Mouse (Mus musculus) layer of hippocampus, postnatal 14 days (tissue): ENCODE results near the gene Rsf1. TPM values are rescaled to one million over a fixed set of nuclear protein-coding genes. Genes with fewer than 3 reads are reported as not detected.

Experiments
- DNase-seq, 2 experiments: peaks; one replicate each; pipeline ENCODE4 v3.0.0; 2021 to 2022; ENCODE audit warnings: low spot score in 2 of 2, mixed read lengths in 1 of 2
- long read RNA-seq, 2 experiments: library from polyadenylated mRNA; stranded (forward); transcript quantifications; one replicate each; pipeline ENCODE4 v2.0.0; 2021
- total RNA-seq, 2 experiments: library from RNA; stranded (reverse); gene quantifications; 2 replicates each; pipeline ENCODE4 v1.2.3; 2021

The Rsf1 gene
- 10 to 100 TPM; 43.5 to 45.3 TPM for total RNA-seq
- long read RNA-seq, experiment 1, full-length matches to known transcripts = 4 of 7 reads
- long read RNA-seq, experiment 1, partial matches to known transcripts = 3 of 7 reads
- long read RNA-seq, experiment 1, other reads (novel, unspliced or antisense) = 0 of 7 reads
- long read RNA-seq, experiment 2, full-length matches to known transcripts = 4 of 12 reads
- long read RNA-seq, experiment 2, partial matches to known transcripts = 4 of 12 reads
- long read RNA-seq, experiment 2, other reads (novel, unspliced or antisense) = 4 of 12 reads

GRCm38 (mm10) chr7:97579067-97579975 is at the start of gene Rsf1, which contains the start of gene Aamdc:
TSS of gene Rsf1 (plus strand) at chr7:97579889.
TSS of gene Aamdc (minus strand) at chr7:97579497.
- DNase-seq = peak; percentile 92 to 96

DNA sequence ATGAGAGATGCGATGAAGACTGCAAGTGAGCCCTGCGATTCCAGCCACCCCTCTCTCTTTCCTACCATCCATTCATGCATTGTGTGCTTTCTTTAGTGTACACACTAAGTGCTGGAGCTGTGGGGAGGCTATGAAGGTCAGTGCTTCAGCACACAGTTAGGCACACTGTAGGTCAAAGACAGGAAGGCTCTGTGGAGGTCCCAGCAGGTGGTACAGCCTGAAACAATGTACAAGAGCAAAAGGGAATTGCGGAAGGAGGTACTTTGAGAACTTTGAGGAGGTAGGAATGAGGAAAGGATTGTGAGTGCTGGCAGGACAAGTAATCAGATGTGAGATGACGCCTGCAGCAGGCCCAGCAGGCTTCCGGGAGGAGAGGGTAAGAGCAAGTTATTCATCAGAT is 44.2 kb upstream of the Rsf1 start:
- no peak for DNase-seq

GRCm38 (mm10) chr7:97536571-97536970 is 43.1 kb upstream of the Rsf1 start:
- no peak for DNase-seq

- DNase-seq = no peak
Measured at GRCm38 (mm10) chr7:97546462-97546861, 33.2 kb upstream of the Rsf1 start.

DNA sequence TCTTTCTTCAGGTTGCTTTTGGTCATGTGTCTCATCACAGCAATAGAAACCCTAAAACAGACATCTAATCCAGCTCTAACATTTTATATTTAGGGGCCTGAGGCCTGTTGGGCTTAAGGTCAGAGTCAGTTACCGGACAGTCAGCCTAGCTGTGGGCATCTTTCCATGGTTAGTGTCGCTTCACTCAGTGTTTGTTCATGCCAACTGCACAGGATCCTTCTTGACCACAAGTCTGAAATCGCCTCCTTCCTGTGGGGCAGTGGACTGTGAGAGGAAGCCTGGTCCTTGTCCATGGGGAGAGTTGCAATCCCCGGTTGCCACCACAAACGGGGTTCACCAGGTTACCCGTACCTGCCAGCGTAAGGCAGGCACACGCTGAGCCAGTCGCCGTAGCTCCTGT is 30.4 kb upstream of the Rsf1 start:
- no peak for DNase-seq

- no peak for DNase-seq
Measured at GRCm38 (mm10) chr7:97550673-97551072, 29.0 kb upstream of the Rsf1 start.

DNA sequence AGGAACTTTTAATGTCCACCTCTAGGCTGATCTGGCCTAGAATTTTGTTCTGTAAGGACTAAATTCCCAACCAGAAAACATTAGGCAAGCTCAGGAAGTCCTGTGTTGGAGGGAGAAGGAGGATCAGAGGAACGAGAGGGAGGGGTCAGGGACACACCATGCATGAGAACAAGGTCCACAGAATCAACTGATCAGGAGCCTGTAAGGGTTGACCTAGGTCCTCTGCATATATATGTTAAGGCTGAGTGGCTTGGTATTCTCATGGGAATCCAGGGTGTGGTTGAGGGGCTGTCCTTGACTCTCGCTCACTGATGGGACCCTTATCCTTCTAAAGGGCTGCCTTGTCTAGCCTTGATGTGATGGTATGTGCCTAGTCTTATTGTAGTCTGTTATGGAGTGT is 16.1 kb upstream of the Rsf1 start:
- DNase-seq = no peak

GRCm38 (mm10) chr7:97569372-97569771 is 10.3 kb upstream of the Rsf1 start:
- DNase-seq = no peak

DNA sequence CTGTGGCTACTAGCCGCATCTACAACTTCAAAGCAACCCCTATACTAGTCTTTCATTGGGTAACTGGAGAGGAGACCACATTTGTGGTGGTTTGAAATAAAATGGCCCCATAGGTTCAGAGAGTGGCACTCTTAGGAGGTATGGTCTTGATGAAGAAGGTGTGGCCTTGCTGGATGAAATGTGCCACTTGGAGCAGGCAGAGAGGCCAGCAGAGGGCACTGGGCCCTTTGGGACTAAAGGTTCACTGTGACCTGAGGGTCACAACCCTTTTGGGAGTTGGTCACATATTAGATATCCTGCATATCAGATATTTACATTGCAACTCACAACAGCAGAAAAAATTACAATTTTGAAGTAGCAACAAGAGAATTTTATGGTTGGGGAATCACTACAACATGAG is 9.3 kb upstream of the Rsf1 start:
- no peak for DNase-seq

- peak; percentile 36 to 43 for DNase-seq
Measured at GRCm38 (mm10) chr7:97578361-97579066, 1.2 kb upstream of the Rsf1 start.

- DNase-seq = peak; percentile 51 to 58
Measured at GRCm38 (mm10) chr7:97579976-97580842, 520 bp downstream of the Rsf1 start.

DNA sequence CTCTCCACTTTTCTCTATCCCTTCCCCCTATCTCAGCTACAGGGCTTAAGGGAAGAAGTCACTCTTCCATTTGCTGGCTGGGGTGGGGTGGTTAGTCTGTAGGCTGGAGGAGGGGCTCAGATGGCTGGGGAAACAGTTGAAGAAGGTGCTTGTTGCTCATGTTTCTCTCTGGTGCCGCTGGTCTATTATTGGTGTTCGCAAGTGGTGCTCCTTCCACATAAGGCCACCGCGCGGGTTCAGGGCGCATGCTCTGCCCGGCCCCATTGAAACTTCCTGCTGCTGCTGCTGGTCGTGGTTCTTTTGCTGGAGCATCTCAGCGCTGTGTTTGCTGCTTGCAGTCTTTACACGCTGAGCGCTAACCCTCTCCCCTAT is 1.1 kb downstream of the Rsf1 start:
- peak; percentile 68 to 88 for DNase-seq

DNA sequence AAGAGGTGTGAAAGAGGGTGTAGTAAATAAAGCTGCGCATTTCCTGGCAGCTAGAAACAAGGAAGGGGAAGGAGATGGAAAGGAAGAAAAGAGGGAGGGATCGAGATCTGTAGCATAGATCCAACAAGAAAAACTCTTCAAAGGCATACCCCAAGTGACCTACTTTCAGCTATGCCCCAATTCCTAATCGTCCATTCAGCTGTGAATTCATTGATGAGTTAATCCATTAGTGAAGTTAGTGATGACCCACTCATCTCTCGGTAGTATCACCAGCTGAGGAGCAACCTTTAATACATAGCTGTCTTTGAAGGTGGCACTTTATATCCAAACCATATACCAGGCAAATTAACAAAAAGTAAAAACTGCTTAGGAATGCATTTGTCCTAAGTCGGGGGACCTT is 8.8 kb downstream of the Rsf1 start:
- no peak for DNase-seq

- no peak for DNase-seq
Measured at GRCm38 (mm10) chr7:97590488-97590887, 10.8 kb downstream of the Rsf1 start.

GRCm38 (mm10) chr7:97591336-97591735 is 11.6 kb downstream of the Rsf1 start:
- no peak for DNase-seq

- no peak for DNase-seq
Measured at GRCm38 (mm10) chr7:97592396-97592795, 12.7 kb downstream of the Rsf1 start.

GRCm38 (mm10) chr7:97593535-97593934 is 13.8 kb downstream of the Rsf1 start:
- DNase-seq = no peak

- no peak for DNase-seq
Measured at GRCm38 (mm10) chr7:97598548-97598947, 18.9 kb downstream of the Rsf1 start.

- no peak for DNase-seq
Measured at GRCm38 (mm10) chr7:97621346-97621745, 41.7 kb downstream of the Rsf1 start.

DNA sequence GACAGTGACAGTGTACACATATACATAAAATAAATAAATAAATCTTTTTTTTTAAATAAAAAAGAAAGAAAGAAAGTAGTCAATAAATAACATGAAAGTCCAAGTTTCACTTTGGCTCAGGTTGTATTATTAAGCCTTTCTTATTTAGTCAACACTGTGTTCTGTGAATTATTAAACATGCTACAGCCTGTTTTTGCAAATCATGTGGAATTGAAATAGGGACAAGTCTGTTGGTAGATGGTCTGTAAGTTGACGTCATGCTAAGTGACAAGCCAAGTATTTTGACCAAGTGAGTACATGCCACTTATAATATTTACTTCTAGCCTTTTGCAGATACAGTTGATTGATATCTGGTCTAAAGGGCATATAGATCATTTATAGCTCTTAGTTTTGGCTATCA is 43.0 kb downstream of the Rsf1 start:
- no peak for DNase-seq

DNA sequence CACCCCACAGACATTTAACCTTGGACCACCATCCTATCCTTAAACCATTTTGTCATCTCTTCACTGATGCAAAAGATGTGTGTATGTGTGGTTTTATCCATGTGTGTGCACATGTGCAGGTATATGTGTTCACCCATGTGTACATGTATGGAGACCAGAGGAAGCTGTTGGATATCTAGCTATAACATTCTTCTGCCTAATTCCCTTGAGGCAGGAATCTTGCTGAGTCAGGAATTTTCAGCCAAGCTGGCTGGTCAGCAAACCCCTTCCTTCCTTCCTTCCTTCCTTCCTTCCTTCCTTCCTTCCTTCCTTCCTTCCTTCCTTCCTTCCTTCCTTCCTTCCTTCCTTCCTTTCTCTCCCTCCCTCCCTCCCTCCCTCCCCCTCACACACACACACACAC is 43.7 kb downstream of the Rsf1 start:
- no peak for DNase-seq
